Mouse (Mus musculus) monocyte, adult 5-6 weeks (primary cell): ENCODE measurements around the gene Pbxip1. TPM values are rescaled to one million over a fixed set of nuclear protein-coding genes. Genes with fewer than 3 reads are reported as not detected.

ENCODE experiments used
- ATAC-seq: fragments of 153-309, 156-312 bp; replicated peaks from 2 replicates; pipeline ENCODE4 v1.8.0; 2017; ENCODE audit warnings: mild to moderate bottlenecking; ENCODE audit not compliant: low TSS enrichment, insufficient number of reproducible peaks, severe bottlenecking, poor library complexity, low FRiP score
- total RNA-seq: library from RNA; stranded (forward); fragments of 200-1000, 200-491, 200-594 nt; gene quantifications from 3 replicates; pipeline ENCODE4 v1.2.3, GENCODE M21; 2017

The Pbxip1 gene
- total RNA-seq, 1 experiment from 2014 or later, result 190 TPM

DNA sequence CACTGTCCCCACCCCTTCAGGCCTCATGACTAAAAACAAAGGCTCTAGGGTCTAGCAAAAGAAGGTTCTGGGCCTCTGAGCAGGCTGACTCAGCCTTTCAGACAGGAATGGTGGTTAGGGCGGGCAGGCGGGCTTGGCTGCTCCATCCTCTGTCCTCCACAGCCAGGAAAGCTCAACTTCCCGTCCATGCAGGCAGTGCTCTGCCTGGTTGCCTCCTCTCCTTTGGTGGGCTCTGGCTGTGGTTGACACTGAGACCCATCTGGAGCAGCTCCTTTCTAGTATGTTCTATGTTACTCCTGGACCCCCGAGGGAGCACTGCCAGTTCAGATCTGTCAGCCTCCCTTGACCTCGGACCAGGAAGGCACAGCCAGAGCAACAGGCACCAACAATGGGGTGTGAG lies 33.8 kb upstream of the Pbxip1 start, which contains the start of gene Lenep:
Gene Lenep, minus strand, starts transcription at position 101 of the 400 bp plus-strand sequence.
- ATAC-seq, result no peak

GRCm38 (mm10) chr3:89406887-89407286 lies 29.6 kb upstream of the Pbxip1 start:
- ATAC-seq, result no peak

DNA sequence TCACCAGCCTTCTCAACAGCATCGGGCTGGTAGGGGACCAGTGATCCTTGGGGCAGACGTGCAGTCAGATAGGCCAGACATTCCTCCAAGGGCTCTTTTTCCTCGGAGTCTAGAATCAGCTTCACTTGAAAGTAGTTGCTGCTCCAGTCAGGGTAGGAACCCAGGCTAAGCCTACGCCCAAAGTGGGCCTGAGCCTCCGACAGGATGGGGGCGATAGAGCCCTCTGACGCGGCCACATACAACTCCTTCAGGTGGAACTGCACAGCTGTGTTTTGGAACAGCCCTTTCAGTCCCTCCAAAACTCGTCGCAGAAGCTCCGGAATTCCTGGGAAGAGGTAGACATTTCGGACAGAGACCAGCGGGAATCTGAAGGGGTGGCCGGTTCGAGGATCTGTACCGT lies 28.1 kb upstream of the Pbxip1 start:
- no peak for ATAC-seq

DNA sequence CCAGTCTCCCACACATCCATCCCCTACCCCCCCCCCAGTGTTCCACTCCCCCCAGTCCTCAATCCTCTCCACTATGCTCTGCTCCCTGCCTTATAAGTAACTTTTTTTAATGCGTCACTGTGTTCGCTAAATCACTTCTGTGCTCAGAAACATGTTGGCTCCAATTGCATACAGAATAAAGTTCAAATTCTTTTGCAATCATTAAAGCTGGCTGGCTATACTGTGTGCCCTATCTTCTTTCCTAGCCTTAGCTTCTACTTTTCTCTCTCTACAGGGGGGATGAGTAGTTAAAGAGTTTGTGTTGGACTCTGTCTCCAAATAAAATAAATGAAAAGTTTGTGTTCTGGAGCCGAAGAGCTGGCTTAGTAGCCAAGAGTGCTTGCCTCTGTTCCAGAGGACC lies 26.8 kb upstream of the Pbxip1 start:
- no peak for ATAC-seq

- no peak for ATAC-seq
Observed at GRCm38 (mm10) chr3:89410864-89411263, 25.6 kb upstream of the Pbxip1 start.

GRCm38 (mm10) chr3:89411490-89412393 lies 24.8 kb upstream of the Pbxip1 start, which contains the start of gene Flad1:
Flad1 (minus strand) TSS chr3:89411870.
- peak; percentile 100 for ATAC-seq

DNA sequence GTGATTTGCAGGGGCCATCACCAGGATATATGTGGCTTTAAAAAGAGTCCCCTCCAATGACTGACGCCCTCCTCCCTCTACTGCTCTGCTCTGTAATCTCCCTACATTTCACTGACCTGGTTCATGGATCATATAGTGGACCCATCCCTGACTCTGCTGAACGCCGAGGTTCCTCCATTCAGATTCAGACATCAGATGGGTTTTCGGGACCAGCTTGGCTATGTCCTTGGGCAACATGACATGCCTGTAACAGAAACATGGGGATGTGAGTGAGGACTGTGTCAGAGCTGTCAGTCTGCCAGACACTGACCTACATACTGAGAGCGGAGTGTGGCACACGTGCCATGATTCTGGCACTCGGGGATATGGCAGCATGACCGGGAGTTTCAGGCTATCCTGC lies 20.3 kb upstream of the Pbxip1 start:
- no peak for ATAC-seq

DNA sequence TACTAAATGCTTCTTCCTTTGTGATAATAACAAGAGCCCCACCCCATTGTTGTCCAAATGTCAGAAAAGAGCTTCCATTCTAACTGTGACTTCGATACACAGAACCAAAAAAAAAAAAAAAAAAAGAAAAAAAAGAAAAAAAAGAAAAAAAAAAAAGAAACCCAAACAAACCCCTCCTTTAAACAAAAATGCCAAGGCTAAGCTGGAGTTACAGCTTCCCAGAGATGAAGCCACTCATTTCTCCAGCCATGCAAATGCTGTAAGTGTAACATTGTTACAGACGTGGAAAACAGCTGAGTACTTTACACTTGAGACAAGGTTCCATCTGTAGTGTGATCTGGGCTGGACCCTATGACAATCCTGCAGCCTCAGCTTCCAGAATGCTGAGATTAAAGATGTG lies 19.4 kb upstream of the Pbxip1 start:
- no peak for ATAC-seq

GRCm38 (mm10) chr3:89417840-89418169 lies 18.7 kb upstream of the Pbxip1 start:
- ATAC-seq, result no peak

DNA sequence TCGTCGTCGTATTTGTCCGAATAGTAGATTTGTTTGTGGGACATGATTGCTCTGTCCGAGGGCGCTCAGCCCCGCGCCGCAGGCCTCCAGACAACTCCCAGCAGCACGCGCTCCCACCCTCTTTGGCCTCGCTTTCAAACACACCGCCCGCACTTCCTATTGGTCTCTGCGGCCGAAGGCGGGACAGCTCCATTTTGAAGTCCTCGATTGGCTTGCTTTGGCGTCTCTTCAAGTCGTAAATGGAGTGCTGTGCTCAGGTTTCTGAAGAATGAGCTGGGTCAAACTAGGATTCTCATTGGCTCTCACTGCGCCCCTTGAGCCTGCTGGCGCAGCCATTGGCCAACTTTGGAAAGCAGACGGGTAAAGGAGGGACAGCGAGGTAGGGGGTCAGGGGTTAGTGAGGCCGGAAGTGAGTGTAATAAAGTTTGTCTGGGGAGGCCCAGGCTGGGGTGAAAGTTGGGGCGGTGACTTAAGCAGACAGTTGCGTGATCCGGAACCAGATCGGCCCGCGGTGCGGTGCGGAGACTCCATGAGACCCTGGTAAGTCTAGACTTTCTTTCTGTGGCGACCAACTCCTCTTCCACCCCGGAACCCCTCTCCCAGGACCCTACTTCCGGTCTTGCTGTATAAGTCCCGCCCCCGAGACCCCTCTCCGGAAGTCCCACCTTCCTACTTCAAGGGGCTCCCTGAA lies 18.2 kb upstream of the Pbxip1 start, which contains the start of the genes Cks1b and Shc1:
Gene Cks1b, minus strand, starts transcription at position 214 of the 691 bp plus-strand sequence.
Gene Shc1, plus strand, starts transcription at position 274 of the 691 bp plus-strand sequence.
- ATAC-seq, result peak; percentile 96

- no peak for ATAC-seq
Observed at GRCm38 (mm10) chr3:89418861-89419250, 17.6 kb upstream of the Pbxip1 start.

DNA sequence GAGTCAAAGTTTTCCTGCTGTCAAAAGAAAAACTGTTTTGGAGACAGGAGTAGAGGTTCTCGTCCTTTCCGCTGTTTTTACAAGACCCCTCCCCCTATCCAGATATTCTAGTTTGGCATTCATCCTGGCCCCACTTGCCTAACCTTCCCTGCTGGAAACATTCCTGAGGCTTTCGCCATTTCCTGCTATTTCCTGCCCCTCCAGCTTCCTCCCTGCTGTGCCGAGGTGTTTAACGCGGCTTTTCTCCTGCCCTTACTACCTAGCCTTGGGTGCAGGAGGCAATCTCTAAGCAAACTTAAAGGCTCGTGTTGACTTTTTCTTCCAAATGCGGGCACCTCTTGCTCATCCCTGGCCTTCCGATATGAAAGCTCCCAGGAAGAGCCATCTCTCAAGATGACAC lies 16.9 kb upstream of the Pbxip1 start:
- ATAC-seq, result no peak

DNA sequence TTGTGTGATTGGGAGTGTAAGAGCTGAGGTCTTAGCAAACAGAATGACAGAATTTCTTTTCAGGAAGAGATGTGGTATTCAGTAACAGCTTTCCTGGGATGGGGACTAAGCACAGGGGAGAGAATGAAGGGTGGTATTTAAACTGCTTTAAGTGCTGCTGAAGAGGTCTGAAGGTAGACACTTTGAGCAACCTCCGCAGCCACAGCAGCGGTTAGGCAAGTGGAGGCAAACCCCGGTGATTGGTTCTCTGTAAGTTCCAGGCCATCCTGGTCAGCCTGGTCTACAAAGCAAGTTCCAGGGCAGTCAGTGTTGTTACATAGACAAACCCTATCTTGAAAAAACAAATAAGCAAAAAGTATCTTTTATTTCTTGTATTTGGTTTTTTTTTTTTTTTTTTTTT lies 16.5 kb upstream of the Pbxip1 start:
- ATAC-seq, result no peak

DNA sequence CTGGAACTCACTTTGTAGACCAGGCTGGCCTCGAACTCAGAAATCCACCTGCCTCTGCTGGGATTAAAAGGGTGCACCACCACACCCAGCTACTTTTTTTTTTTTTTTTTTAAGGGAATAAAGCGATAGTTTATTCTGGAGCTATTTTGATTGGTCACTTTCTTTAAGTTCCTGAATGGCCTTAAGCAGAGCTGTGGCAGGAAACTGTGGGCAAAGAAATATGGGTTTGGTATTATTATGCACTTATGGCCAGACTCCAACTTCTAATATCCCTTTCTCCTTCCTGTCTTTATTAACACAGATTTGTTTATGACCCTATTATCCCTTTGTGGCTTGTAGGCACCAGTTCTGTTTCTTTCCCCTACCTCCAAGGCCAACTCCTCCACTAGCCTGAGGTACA lies 16.1 kb upstream of the Pbxip1 start:
- ATAC-seq, result no peak

GRCm38 (mm10) chr3:89421002-89421774 lies 15.3 kb upstream of the Pbxip1 start:
- peak; percentile 30; the same call in 1 of the 2 replicates for ATAC-seq

GRCm38 (mm10) chr3:89421810-89422473 lies 14.6 kb upstream of the Pbxip1 start:
- no peak for ATAC-seq

- ATAC-seq, result no peak
Observed at GRCm38 (mm10) chr3:89422556-89423205, 13.8 kb upstream of the Pbxip1 start.
